Mouse (Mus musculus) stomach, embryonic 14.5 days (tissue): ENCODE data around the gene Fam189b. TPM values are rescaled to one million over a fixed set of nuclear protein-coding genes. Genes with fewer than 3 reads are reported as not detected.
A peak's percentile ranks its signal among the peaks of the same experiment; 100 is the strongest.
"Not testable (repeated sequence)": the region's sequence is repeated elsewhere in the genome, so short reads cannot be mapped to it uniquely, and the experiment has no call there.

Experiments
- ATAC-seq: fragments of 200-750 bp; cut with Nextera tagmentation; 2 replicates; pipeline ENCODE4 v1.8.0; 2017; ENCODE audit warnings: low read depth, moderate TSS enrichment; ENCODE audit not compliant: insufficient number of reproducible peaks, insufficient read depth, low FRiP score
- H3K27ac ChIP-seq: fragments of 300-500 bp; sonication (generic); 2 replicates; pipeline ENCODE4 v1.5.1; 2014; ENCODE audit warnings: mild to moderate bottlenecking, low read length, moderate library complexity, mixed read lengths
- H3K27me3 ChIP-seq: fragments of 300-500 bp; sonication (generic); 2 replicates; pipeline ENCODE4 v1.6.1; 2014; ENCODE audit warnings: low read length, control low read depth, mixed read lengths; ENCODE audit not compliant: control insufficient read depth, insufficient read depth
- H3K36me3 ChIP-seq: fragments of 300-500 bp; sonication (generic); 2 replicates; pipeline ENCODE4 v1.6.1; 2014; ENCODE audit warnings: mild to moderate bottlenecking, control low read depth, low read length, moderate library complexity, mixed read lengths; ENCODE audit not compliant: control insufficient read depth, insufficient read depth
- H3K4me1 ChIP-seq: fragments of 300-500 bp; sonication (generic); 2 replicates; pipeline ENCODE4 v1.6.1; 2014; ENCODE audit warnings: low read length, control low read depth, mixed read lengths; ENCODE audit not compliant: control insufficient read depth, insufficient read depth
- H3K4me2 ChIP-seq: fragments of 300-500 bp; sonication (generic); replicated peaks from 2 replicates; pipeline ENCODE4 v1.6.1; 2014; ENCODE audit warnings: low read depth, low read length, control low read depth
- H3K4me3 ChIP-seq: fragments of 300-500 bp; sonication (generic); 2 replicates; pipeline ENCODE4 v1.5.1; 2014; ENCODE audit warnings: low read depth, low read length, control low read depth
- H3K9ac ChIP-seq: fragments of 300-500 bp; sonication (generic); replicated peaks from 2 replicates; pipeline ENCODE4 v1.6.1; 2014; ENCODE audit warnings: low read depth, mild to moderate bottlenecking, control low read depth, low read length, moderate library complexity, mixed read lengths
- H3K9me3 ChIP-seq: fragments of 300-500 bp; sonication (generic); 2 replicates; pipeline ENCODE4 v1.6.1; 2016; ENCODE audit warnings: low read depth, low read length, control low read depth; ENCODE audit not compliant: control insufficient read depth
- WGBS: fragments of 180-500 bp; shearing (Covaris S2); extraction: QIAGEN DNeasy Blood & Tissue Kit; methylation state at CpG from one replicate; pipeline ENCODE4 v1.1.7; 2014; 5-methylcytosine and 5-hydroxymethylcytosine counted together
- polyA plus RNA-seq: library from polyadenylated mRNA; unstranded; fragments of >200 nt; fragmentation: Nextera tagmentation; extraction: Ambion mirVana; gene quantifications from 2 replicates; pipeline ENCODE4 v1.2.1, GENCODE M21; 2014

The Fam189b gene
- polyA plus RNA-seq, 1 experiment from 2014 or later: 28.3 TPM

DNA sequence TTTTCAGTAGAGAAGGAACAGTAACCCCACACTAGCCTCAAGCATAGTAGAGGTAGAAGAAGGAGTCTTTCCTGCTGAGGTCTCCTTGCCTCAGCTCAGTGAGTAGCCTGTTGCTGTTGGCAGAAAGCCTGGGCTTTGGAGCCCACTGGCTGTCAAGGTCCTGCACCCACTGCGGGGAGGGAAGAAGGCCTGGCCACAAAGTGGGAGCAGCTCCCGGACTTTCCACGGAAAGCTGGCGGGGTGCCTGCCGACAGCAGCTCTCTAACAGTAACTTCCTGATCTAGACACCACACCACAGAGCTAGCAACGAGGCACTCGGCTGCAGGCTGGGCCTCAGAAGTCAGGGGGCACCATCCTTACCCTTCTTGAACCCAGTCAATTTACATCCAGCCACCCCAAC is 27.8 kb downstream of the Fam189b start:
- 76% methylated on average over 7 of the region's 7 CpGs for WGBS
- Histone ChIP-seq H3K9me3 (no peaks in the 10 kb centered on the region), H3K4me2 (no peak overlapping the region), H3K27me3 (no peaks in the 10 kb centered on the region), H3K4me1 (peaks cover 14% of the 10 kb centered on the region), H3K4me3 (no peak overlapping the region), H3K27ac (no peak overlapping the region), H3K36me3 (peaks cover 31% of the 10 kb centered on the region), H3K9ac (no peak overlapping the region)
- ATAC-seq: no peak

DNA sequence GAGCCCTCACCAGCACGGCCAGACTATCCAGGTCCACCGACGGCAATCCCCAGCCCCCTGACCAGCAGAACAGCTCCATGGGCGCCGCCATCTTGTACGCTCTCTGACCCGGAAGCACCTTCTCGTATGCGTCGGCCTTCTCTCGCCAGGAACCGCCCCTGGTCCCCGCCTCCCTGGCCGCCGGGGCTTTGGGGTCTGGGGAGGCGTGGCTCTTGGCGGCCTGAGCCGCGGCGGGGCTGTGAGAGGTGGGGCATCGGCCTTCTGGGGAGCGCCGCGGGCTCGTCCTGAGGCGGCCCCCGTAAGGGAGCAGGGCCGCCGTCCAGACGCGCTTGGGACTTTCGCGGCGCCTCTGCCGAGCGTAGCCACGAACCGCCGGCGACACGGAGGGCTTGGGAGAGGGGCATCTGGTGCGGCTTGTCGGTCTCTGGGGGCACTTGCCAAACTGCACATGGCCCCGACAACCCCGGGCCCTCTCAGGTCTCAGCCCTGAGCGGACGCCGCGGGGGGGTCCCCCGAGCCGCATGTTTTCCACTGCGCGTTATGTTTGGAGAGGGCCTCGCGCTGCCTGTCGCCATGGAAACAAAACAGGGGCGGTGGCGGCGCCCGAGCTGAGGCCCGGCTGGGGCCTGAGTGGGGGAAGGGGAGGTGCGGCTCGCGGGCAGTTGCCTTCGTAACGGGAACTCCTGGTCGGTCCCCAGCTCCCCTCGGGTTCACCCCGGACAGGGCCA is 31.0 kb downstream of the Fam189b start:
- Histone ChIP-seq H3K4me2 (peak overlapping the region; percentile 70), H3K27me3 (no peaks in the 10 kb centered on the region), H3K9ac (peak overlapping the region; percentile 71), H3K4me1 (peaks cover 15% of the 10 kb centered on the region), H3K9me3 (no peaks in the 10 kb centered on the region), H3K36me3 (peaks cover 15% of the 10 kb centered on the region), H3K27ac (peak overlapping the region; percentile 98), H3K4me3 (peak overlapping the region; percentile 53)
- WGBS: under 1% methylated on average over 69 of the region's 69 CpGs
- ATAC-seq: peak; percentile 92

DNA sequence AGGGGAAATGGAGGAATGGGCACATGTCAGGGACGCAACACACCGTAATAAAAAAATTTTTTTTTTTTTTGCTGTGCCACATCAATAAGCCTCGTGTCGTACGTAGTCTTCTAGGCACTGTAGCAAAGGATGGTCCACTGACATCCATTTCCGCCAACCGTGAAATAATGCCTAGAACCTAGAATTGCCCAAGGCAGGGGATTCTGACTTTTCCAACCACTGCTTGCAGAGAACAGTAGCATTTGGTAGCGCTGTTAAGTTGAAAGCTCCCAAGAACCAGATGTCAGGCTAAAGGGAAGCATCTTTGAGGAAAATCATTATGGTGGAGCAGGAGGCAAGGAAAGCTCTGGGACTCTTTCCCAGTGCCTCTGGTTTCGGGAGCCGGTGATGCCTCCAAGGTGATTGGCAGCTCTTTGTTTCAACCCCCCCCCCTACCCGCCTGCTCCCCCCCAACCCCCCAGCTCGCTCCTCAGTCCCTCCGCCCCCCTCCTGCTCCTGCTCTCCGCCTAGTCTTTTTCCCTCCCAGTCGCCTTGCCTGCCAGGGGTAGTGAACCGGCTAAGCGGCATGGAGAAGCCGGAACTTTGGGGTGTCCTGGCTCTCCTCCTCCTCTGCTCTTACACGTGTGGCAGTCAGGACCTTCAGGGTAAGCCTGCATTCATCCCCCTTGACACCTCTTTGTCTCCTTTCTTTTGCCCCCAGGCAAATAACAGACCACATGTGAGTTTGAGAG is 31.9 kb downstream of the Fam189b start, which contains the start of gene Thbs3:
Gene Thbs3, plus strand, starts transcription at position 500 of the 731 bp plus-strand sequence.
- 2% methylated on average over 19 of the region's 19 CpGs for WGBS
- peak within 1 kb of the TSS; percentile 71 for H3K9ac ChIP-seq
- H3K27ac ChIP-seq: peak within 1 kb of the TSS; percentile 98
- H3K4me2 ChIP-seq: peak within 1 kb of the TSS; percentile 70
- no peak for ATAC-seq
- no peaks in the 10 kb centered on the region for H3K9me3 ChIP-seq
- H3K4me3 ChIP-seq: peak within 1 kb of the TSS; percentile 53
- H3K27me3 ChIP-seq: no peaks in the 10 kb centered on the region
- peaks cover 7% of the 10 kb centered on the region for H3K36me3 ChIP-seq
- peaks cover 15% of the 10 kb centered on the region for H3K4me1 ChIP-seq

GRCm38 (mm10) chr3:89215853-89216252 is 32.9 kb downstream of the Fam189b start:
- Histone ChIP-seq H3K27me3 (no peaks in the 10 kb centered on the region), H3K9me3 (no peaks in the 10 kb centered on the region), H3K4me2 (peak overlapping the region; percentile 70), H3K27ac (no peak overlapping the region; the same call in 1 of the 2 replicates), H3K4me3 (peak overlapping the region; percentile 53), H3K36me3 (no peaks in the 10 kb centered on the region), H3K4me1 (peaks cover 15% of the 10 kb centered on the region), H3K9ac (no peak overlapping the region; the same call in 1 of the 2 replicates)
- WGBS: 0% methylated on average over 6 of the region's 6 CpGs
- peak; percentile 24; the same call in 1 of the 2 replicates for ATAC-seq

DNA sequence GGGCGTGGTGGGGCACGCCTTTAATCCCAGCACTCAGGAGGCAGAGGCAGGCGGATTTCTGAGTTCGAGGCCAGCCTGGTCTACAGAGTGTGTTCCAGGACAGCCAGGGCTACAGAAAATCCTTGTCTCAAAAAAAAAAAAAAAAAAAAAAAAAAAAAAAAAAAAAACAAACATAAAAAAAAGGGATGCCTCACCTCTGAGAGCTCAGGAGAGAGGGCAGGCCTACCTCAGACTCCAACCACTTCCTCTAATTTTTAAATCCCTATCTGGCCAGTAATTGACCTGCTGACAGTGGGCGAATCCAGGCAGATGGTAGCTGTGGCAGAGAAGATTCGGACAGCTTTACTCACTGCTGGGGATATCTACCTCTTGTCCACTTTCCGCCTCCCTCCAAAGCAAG is 33.5 kb downstream of the Fam189b start:
- not testable (repeated sequence) for ATAC-seq, H3K9ac ChIP-seq, H3K27ac ChIP-seq, H3K36me3 ChIP-seq, H3K27me3 ChIP-seq, H3K4me2 ChIP-seq, H3K4me3 ChIP-seq, H3K9me3 ChIP-seq
- peaks cover 15% of the 10 kb centered on the region for H3K4me1 ChIP-seq
- 64% methylated on average over 7 of the region's 7 CpGs for WGBS

DNA sequence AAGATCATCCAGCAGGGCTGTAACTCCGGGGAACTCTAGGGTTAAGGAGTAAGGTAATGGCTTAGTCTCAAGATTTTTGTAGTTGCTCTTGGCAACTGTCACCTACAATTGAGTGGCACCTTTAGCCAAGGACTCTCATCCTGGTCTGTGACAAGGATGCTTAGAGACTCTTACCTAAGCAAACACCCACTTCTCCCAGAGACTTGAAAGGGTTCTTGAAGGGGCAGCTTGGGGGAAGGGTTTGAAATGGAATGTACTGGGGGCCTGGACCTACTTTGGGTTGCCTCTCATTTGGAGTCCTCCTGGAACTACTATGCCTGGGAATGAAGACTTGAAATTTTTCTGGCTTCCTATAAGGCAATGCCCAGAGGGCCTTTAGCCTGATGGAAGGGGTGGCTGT is 35.3 kb downstream of the Fam189b start:
- Histone ChIP-seq H3K27ac (no peak overlapping the region), H3K36me3 (no peaks in the 10 kb centered on the region), H3K9ac (no peak overlapping the region), H3K9me3 (no peaks in the 10 kb centered on the region), H3K27me3 (no peaks in the 10 kb centered on the region), H3K4me1 (peaks cover 11% of the 10 kb centered on the region; the same call in 1 of the 2 replicates), H3K4me2 (no peak overlapping the region), H3K4me3 (no peak overlapping the region)
- ATAC-seq: no peak
- 80% methylated on average over 1 of the region's 1 CpGs for WGBS

- Histone ChIP-seq H3K27ac (no peak overlapping the region), H3K4me3 (no peak overlapping the region), H3K9me3 (no peaks in the 10 kb centered on the region), H3K4me2 (no peak overlapping the region), H3K27me3 (no peaks in the 10 kb centered on the region), H3K4me1 (peaks cover 11% of the 10 kb centered on the region; the same call in 1 of the 2 replicates), H3K36me3 (no peaks in the 10 kb centered on the region), H3K9ac (no peak overlapping the region)
- no peak for ATAC-seq
- 29% methylated on average over 8 of the region's 8 CpGs for WGBS
Observed at GRCm38 (mm10) chr3:89219546-89219945, 36.6 kb downstream of the Fam189b start.

GRCm38 (mm10) chr3:89221167-89221566 is 38.2 kb downstream of the Fam189b start:
- Histone ChIP-seq H3K9me3 (no peaks in the 10 kb centered on the region), H3K4me3 (no peak overlapping the region), H3K36me3 (no peaks in the 10 kb centered on the region), H3K9ac (no peak overlapping the region), H3K27me3 (no peaks in the 10 kb centered on the region), H3K27ac (no peak overlapping the region), H3K4me1 (peaks cover 4% of the 10 kb centered on the region), H3K4me2 (no peak overlapping the region)
- no peak for ATAC-seq
- 78% methylated on average over 5 of the region's 5 CpGs for WGBS
